Mouse (Mus musculus) left cerebral cortex, adult 18-20 months (tissue): ENCODE results near the gene Man2a1. TPM values are rescaled to one million over a fixed set of nuclear protein-coding genes. Genes with fewer than 3 reads are reported as not detected.
A peak's percentile ranks its signal among the peaks of the same experiment; 100 is the strongest.

Experiments used
- DNase-seq, 2 experiments: peaks; one replicate each; pipeline ENCODE4 v3.0.0; 2021 to 2022; ENCODE audit warnings: low spot score in 2 of 2, mixed read lengths in 1 of 2
- long read RNA-seq, 2 experiments: library from polyadenylated mRNA; stranded (forward); transcript quantifications; one replicate each; pipeline ENCODE4 v2.0.0; 2021
- total RNA-seq, 2 experiments: library from RNA; stranded (reverse); gene quantifications; 2 replicates each; pipeline ENCODE4 v1.2.3; 2021

The Man2a1 gene
- 10 to 100 TPM; 17.2 to 18.8 TPM for total RNA-seq
- long read RNA-seq, experiment 1, partial matches to known transcripts = 1 of 1 reads
- long read RNA-seq, experiment 1, other reads (novel, unspliced or antisense) = 0 of 1 reads
- long read RNA-seq, experiment 2 = 0 reads

GRCm38 (mm10) chr17:64600372-64601090, at the start of gene Man2a1:
Gene Man2a1, plus strand, starts transcription at chr17:64600736.
- DNase-seq = peak; percentile 77 to 88

- no peak for DNase-seq
These were observed 47.2 kb upstream of the Man2a1 start for GRCm38 (mm10) chr17:64553358-64553757.

GRCm38 (mm10) chr17:64554901-64555300, 45.6 kb upstream of the Man2a1 start:
- DNase-seq = no peak

GRCm38 (mm10) chr17:64556661-64557445, 43.7 kb upstream of the Man2a1 start:
- no peak for DNase-seq

- DNase-seq = no peak
These were observed 41.5 kb upstream of the Man2a1 start for GRCm38 (mm10) chr17:64558994-64559540.

- no peak for DNase-seq
These were observed 34.1 kb upstream of the Man2a1 start for GRCm38 (mm10) chr17:64566435-64566834.

- DNase-seq = no peak
These were observed 33.0 kb upstream of the Man2a1 start for GRCm38 (mm10) chr17:64567546-64567945.

GRCm38 (mm10) chr17:64573981-64574380, 26.6 kb upstream of the Man2a1 start:
- peak in 1 of 2 experiments; percentile 9 for DNase-seq

GRCm38 (mm10) chr17:64575240-64575639, 25.3 kb upstream of the Man2a1 start:
- DNase-seq = peak in 1 of 2 experiments; percentile 14

- no peak for DNase-seq
These were observed 23.1 kb upstream of the Man2a1 start for GRCm38 (mm10) chr17:64577485-64577884.

- DNase-seq = no peak
These were observed 22.2 kb upstream of the Man2a1 start for GRCm38 (mm10) chr17:64578346-64578745.

- peak; percentile 25 to 32 for DNase-seq
These were observed 20.8 kb upstream of the Man2a1 start for GRCm38 (mm10) chr17:64579696-64580095.

- no peak for DNase-seq
These were observed 19.4 kb upstream of the Man2a1 start for GRCm38 (mm10) chr17:64581133-64581532.

GRCm38 (mm10) chr17:64581962-64582361, 18.6 kb upstream of the Man2a1 start:
- no peak for DNase-seq

- DNase-seq = no peak
These were observed 10.1 kb upstream of the Man2a1 start for GRCm38 (mm10) chr17:64590483-64590882.

GRCm38 (mm10) chr17:64591366-64591765, 9.2 kb upstream of the Man2a1 start:
- DNase-seq = no peak

- no peak for DNase-seq
These were observed 8.2 kb upstream of the Man2a1 start for GRCm38 (mm10) chr17:64592355-64592754.

GRCm38 (mm10) chr17:64592788-64593187, 7.7 kb upstream of the Man2a1 start:
- DNase-seq = no peak

- no peak for DNase-seq
These were observed 2.8 kb upstream of the Man2a1 start for GRCm38 (mm10) chr17:64597770-64598169.

- peak in 1 of 2 experiments; percentile 28 for DNase-seq
These were observed 620 bp upstream of the Man2a1 start for GRCm38 (mm10) chr17:64599916-64600315.

GRCm38 (mm10) chr17:64601091-64601750, 685 bp downstream of the Man2a1 start:
- peak; percentile 39 to 50 for DNase-seq
